Mouse (Mus musculus) kidney, postnatal 0 days (tissue): ENCODE measurements at regions not wholly inside any gene's neighbourhood (a gene's known extent, or its start where the extent isn't known, plus 50 kb on each side); places are given as distances from the start of the nearest gene placed in this dataset.

Experiments
- ATAC-seq: fragments of 200-750 bp; cut with Nextera tagmentation; replicated peaks from 2 replicates; pipeline ENCODE4 v1.8.0; 2017; ENCODE audit warnings: low read depth, moderate number of reproducible peaks, moderate TSS enrichment, moderate library complexity; ENCODE audit not compliant: low FRiP score
- DNase-seq: peaks from one replicate; pipeline ENCODE4 v3.0.0-alpha.2; 2016; ENCODE audit warnings: low spot score
- H3K27ac ChIP-seq: fragments of 300-500 bp; sonication (generic); 2 replicates; pipeline ENCODE4 v1.5.1; 2014; ENCODE audit warnings: mild to moderate bottlenecking
- H3K27me3 ChIP-seq: fragments of 300-500 bp; sonication (generic); 2 replicates; pipeline ENCODE4 v1.6.1; 2014; ENCODE audit warnings: low read length, mixed read lengths; ENCODE audit not compliant: insufficient read depth
- H3K36me3 ChIP-seq: fragments of 300-500 bp; sonication (generic); 2 replicates; pipeline ENCODE4 v1.6.1; 2014; ENCODE audit warnings: low read length, mixed read lengths; ENCODE audit not compliant: insufficient read depth
- H3K4me1 ChIP-seq: fragments of 300-500 bp; sonication (generic); replicated peaks from 2 replicates; pipeline ENCODE4 v1.6.1; 2014; ENCODE audit warnings: antibody characterized with exemption, low read length, mixed read lengths; ENCODE audit not compliant: insufficient read depth
- H3K4me2 ChIP-seq: fragments of 300-500 bp; sonication (generic); 2 replicates; pipeline ENCODE4 v1.6.1; 2014; ENCODE audit warnings: mild to moderate bottlenecking, low read length, moderate library complexity, mixed read lengths
- H3K4me3 ChIP-seq: fragments of 300-500 bp; sonication (generic); replicated peaks from 2 replicates; pipeline ENCODE4 v1.5.1; 2014; ENCODE audit warnings: low read depth, low read length
- H3K9ac ChIP-seq: fragments of 300-500 bp; sonication (generic); 2 replicates; pipeline ENCODE4 v1.6.1; 2014; ENCODE audit warnings: low read depth, low read length
- H3K9me3 ChIP-seq: fragments of 300-500 bp; sonication (generic); replicated peaks from 2 replicates; pipeline ENCODE4 v1.6.1; 2016; ENCODE audit warnings: low read length, inconsistent platforms, mixed read lengths
- CTCF ChIP-seq: IDR thresholded peaks from 2 replicates; pipeline ENCODE4 v1.5.1; 2016; ENCODE audit warnings: antibody characterized with exemption, low read depth, mild to moderate bottlenecking, moderate library complexity
- WGBS: fragments of 180-500 bp; shearing (Covaris S2); extraction: QIAGEN DNeasy Blood & Tissue Kit; methylation state at CpG from one replicate; pipeline ENCODE4 v1.1.7; 2014; 5-methylcytosine and 5-hydroxymethylcytosine counted together

- H3K27me3 ChIP-seq, result no peaks in the 10 kb centered on the region
- no peaks in the 10 kb centered on the region for H3K36me3 ChIP-seq
- no peak overlapping the region for H3K4me3 ChIP-seq
- no peak overlapping the region for H3K27ac ChIP-seq
- H3K9ac ChIP-seq, result no peak overlapping the region
- TF ChIP-seq CTCF, result no peak
- no peak for ATAC-seq
- DNase-seq, result peak; percentile 61
- H3K4me2 ChIP-seq, result no peak overlapping the region
- whole genome bisulfite sequencing, result 65% methylated on average over 12 of the region's 12 CpGs
- H3K4me1 ChIP-seq, result peaks cover 4% of the 10 kb centered on the region; the same call in 1 of the 2 replicates
- H3K9me3 ChIP-seq, result no peaks in the 10 kb centered on the region
Observed at GRCm38 (mm10) chr12:71580532-71581290, 250.2 kb upstream of the Daam1 start.

- Histone ChIP-seq H3K27me3 (no peaks in the 10 kb centered on the region), H3K9ac (no peak overlapping the region), H3K36me3 (no peaks in the 10 kb centered on the region), H3K27ac (no peak overlapping the region), H3K4me1 (no peaks in the 10 kb centered on the region), H3K4me3 (no peak overlapping the region), H3K9me3 (no peaks in the 10 kb centered on the region), H3K4me2 (no peak overlapping the region)
- WGBS, result 76% methylated on average over 8 of the region's 8 CpGs
- no peak for TF ChIP-seq CTCF
- ATAC-seq, result no peak
- DNase-seq, result no peak
Observed at GRCm38 (mm10) chr12:71584618-71585017, 246.3 kb upstream of the Daam1 start.

GRCm38 (mm10) chr12:71598641-71599040 lies 232.2 kb upstream of the Daam1 start:
- DNase-seq (no peak), ATAC-seq (no peak)
- Histone ChIP-seq H3K27me3 (no peaks in the 10 kb centered on the region), H3K4me2 (no peak overlapping the region), H3K4me3 (no peak overlapping the region), H3K27ac (no peak overlapping the region), H3K36me3 (no peaks in the 10 kb centered on the region), H3K4me1 (no peaks in the 10 kb centered on the region), H3K9ac (no peak overlapping the region), H3K9me3 (no peaks in the 10 kb centered on the region)
- TF ChIP-seq CTCF, result no peak
- 69% methylated on average over 9 of the region's 9 CpGs for WGBS

GRCm38 (mm10) chr12:71601091-71601690 lies 229.7 kb upstream of the Daam1 start:
- Histone ChIP-seq H3K27ac (no peak overlapping the region), H3K9ac (no peak overlapping the region), H3K4me3 (no peak overlapping the region), H3K4me2 (no peak overlapping the region), H3K4me1 (no peaks in the 10 kb centered on the region), H3K9me3 (no peaks in the 10 kb centered on the region), H3K27me3 (no peaks in the 10 kb centered on the region), H3K36me3 (no peaks in the 10 kb centered on the region)
- DNase-seq (no peak), ATAC-seq (no peak)
- no peak for TF ChIP-seq CTCF
- 87% methylated on average over 8 of the region's 8 CpGs for WGBS

- H3K4me2 ChIP-seq, result no peak overlapping the region
- no peak overlapping the region for H3K27ac ChIP-seq
- no peaks in the 10 kb centered on the region for H3K27me3 ChIP-seq
- H3K4me3 ChIP-seq, result no peak overlapping the region
- H3K9ac ChIP-seq, result no peak overlapping the region
- H3K36me3 ChIP-seq, result no peaks in the 10 kb centered on the region
- no peaks in the 10 kb centered on the region for H3K4me1 ChIP-seq
- no peak for DNase-seq
- ATAC-seq, result no peak
- 87% methylated on average over 10 of the region's 10 CpGs for WGBS
- TF ChIP-seq CTCF, result no peak
- no peaks in the 10 kb centered on the region for H3K9me3 ChIP-seq
Observed at GRCm38 (mm10) chr12:71603136-71603535, 227.7 kb upstream of the Daam1 start.

GRCm38 (mm10) chr12:71606366-71606765 lies 224.5 kb upstream of the Daam1 start:
- TF ChIP-seq CTCF, result no peak
- Histone ChIP-seq H3K4me2 (no peak overlapping the region), H3K4me3 (no peak overlapping the region), H3K27me3 (no peaks in the 10 kb centered on the region), H3K27ac (no peak overlapping the region), H3K36me3 (no peaks in the 10 kb centered on the region), H3K9me3 (no peaks in the 10 kb centered on the region), H3K4me1 (no peaks in the 10 kb centered on the region), H3K9ac (no peak overlapping the region)
- DNase-seq, result no peak
- ATAC-seq, result no peak
- 91% methylated on average over 3 of the region's 3 CpGs for WGBS
